Mouse (Mus musculus) G1E-ER4 (cell line): ENCODE measurements around the gene Numa1. TPM values are rescaled to one million over a fixed set of nuclear protein-coding genes. Genes with fewer than 3 reads are reported as not detected.

Experiments
- GATA1 ChIP-seq: IDR thresholded peaks from one replicate; pipeline ENCODE4 v1.8.0; 2012; ENCODE audit warnings: low read length, inconsistent platforms
- polyA plus RNA-seq: library from polyadenylated mRNA; stranded (reverse); fragments of >175 nt; gene quantifications from 2 replicates; pipeline ENCODE4 v1.2.3, GENCODE M21; 2012

Gene Numa1
- polyA plus RNA-seq, 1 experiment, result 110 TPM

DNA sequence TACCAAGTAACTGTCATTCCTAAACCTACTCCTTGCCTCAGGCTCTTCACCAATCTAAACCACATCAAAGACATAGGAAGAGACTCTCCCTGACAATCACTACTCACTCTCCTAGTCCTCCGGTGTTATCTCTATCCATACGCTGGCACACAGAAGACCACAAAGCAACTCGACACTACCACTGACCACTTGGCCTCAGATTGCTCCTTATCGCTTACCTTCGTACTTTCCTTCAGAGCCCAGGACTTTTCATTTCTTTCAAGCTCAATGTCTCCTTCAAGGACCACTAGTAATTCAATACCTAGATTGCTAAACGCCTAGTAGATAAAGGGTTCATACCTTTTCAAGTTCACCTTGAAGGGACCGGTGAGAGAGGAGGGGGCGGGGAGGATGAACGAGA lies 130.0 kb downstream of the Numa1 start:
- TF ChIP-seq GATA1, result peak; percentile 72

Other genes with a start within 250 kb of the Numa1 start
- not detected in 2 replicates for gene Phox2a, start 115.8 kb upstream of the Numa1 start, polyA plus RNA-seq
- 63.1 and 84.0 TPM in 2 replicates for gene Inppl1, start 95.9 kb upstream of the Numa1 start, polyA plus RNA-seq
- not detected in 2 replicates for gene Folr2, start 76.9 kb upstream of the Numa1 start, polyA plus RNA-seq
- gene Anapc15, start 70.4 kb upstream of the Numa1 start, polyA plus RNA-seq, result 24.0 and 25.7 TPM in 2 replicates
- not detected in 2 replicates for gene Folr1, start 63.3 kb upstream of the Numa1 start, polyA plus RNA-seq
- gene Lamtor1, start 28.2 kb upstream of the Numa1 start, polyA plus RNA-seq, result 141 and 146 TPM in 2 replicates
- gene Tomt, start 27.8 kb upstream of the Numa1 start, polyA plus RNA-seq, result not detected in 2 replicates
- 0.21 and 0.38 TPM in 2 replicates for gene Lrrc51, start 216 bp upstream of the Numa1 start, polyA plus RNA-seq
- 0.93 and 1.7 TPM in 2 replicates for gene Il18bp, start 84.6 kb downstream of the Numa1 start, polyA plus RNA-seq
- 2.2 and 3.5 TPM in 2 replicates for gene Rnf121, start 131.4 kb downstream of the Numa1 start, polyA plus RNA-seq
- 26.7 and 29.3 TPM in 2 replicates for gene Xndc1, start 131.4 kb downstream of the Numa1 start, polyA plus RNA-seq
- gene Xntrpc, start 131.6 kb downstream of the Numa1 start, polyA plus RNA-seq, result 0.16 and 0.18 TPM in 2 replicates
- not detected in 2 replicates for gene Trpc2, start 149.0 kb downstream of the Numa1 start, polyA plus RNA-seq
- gene Art1, start 167.6 kb downstream of the Numa1 start, polyA plus RNA-seq, result not detected in 2 replicates
- 0.14 TPM in 1 of 2 replicates, not detected in the other for gene Art5, start 175.4 kb downstream of the Numa1 start, polyA plus RNA-seq
- gene Chrna10, start 182.7 kb downstream of the Numa1 start, polyA plus RNA-seq, result not detected in 2 replicates